Mouse (Mus musculus): ENCODE measurements around the gene Gm7137.

DNA sequence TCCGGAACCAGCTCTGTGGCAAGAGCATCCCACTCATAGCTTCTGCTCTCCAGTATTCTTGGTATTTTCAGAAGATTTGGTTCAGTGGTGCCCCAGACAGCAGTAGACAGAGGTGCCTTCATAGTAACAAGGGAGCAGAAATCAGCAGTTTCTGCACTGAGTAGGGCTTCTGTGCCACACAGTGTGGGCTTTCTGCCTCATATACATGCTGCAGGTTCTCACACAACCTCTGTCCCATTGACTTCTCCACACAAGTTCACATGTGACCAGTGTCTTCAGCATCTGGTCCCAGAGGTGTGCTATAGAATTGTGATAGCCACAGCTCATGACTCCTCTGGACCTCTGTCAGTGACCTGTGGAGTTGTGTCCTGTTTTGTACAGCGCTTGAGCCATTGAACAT is 621 bp upstream of the Gm7137 start:
- TF ChIP-seq CTCF (IDR thresholded peaks at IDR 0.05; ENCODE audit: low read depth) (no peak), EP300 (optimal IDR thresholded peaks at IDR 0.05) (no peak)

Measured in stomach, postnatal 0 days (tissue).